Mouse (Mus musculus) olfactory bulb, adult 2 months (tissue): ENCODE results near the gene Tsen2. TPM values are rescaled to one million over a fixed set of nuclear protein-coding genes. Genes with fewer than 3 reads are reported as not detected.

Experiments
- H3K27ac ChIP-seq: fragments of 200-500 bp; 2 replicates; pipeline ENCODE4 v1.5.1; 2012; ENCODE audit warnings: low read depth, low read length; ENCODE audit not compliant: insufficient read depth
- H3K4me1 ChIP-seq: fragments of 200-500 bp; 2 replicates; pipeline ENCODE4 v1.6.1; 2012; ENCODE audit warnings: low read length; ENCODE audit not compliant: control insufficient read depth, insufficient read depth
- H3K4me3 ChIP-seq: fragments of 200-500 bp; 2 replicates; pipeline ENCODE4 v1.5.1; 2012; ENCODE audit warnings: mild to moderate bottlenecking, low read depth, low read length, moderate library complexity; ENCODE audit not compliant: insufficient read depth
- CTCF ChIP-seq: fragments of 200-500 bp; IDR thresholded peaks from 2 replicates; pipeline ENCODE4 v1.5.1; 2012; ENCODE audit warnings: low read depth, mild to moderate bottlenecking, low read length, moderate library complexity; ENCODE audit not compliant: insufficient read depth
- POLR2A ChIP-seq: fragments of 200-500 bp; IDR thresholded peaks from 2 replicates; pipeline ENCODE4 v1.6.1; 2012; ENCODE audit warnings: mild to moderate bottlenecking, low read depth, low read length, moderate library complexity; ENCODE audit not compliant: insufficient read depth
- WGBS: fragments of 180-500 bp; shearing (Covaris S2); methylation state at CpG from one replicate; pipeline ENCODE4 v1.1.7; 2018; 5-methylcytosine and 5-hydroxymethylcytosine counted together
- polyA plus RNA-seq: library from polyadenylated mRNA; stranded (reverse); fragments of >200 nt; gene quantifications from 2 replicates; pipeline ENCODE4 v1.2.4, GENCODE M21; 2012; ENCODE audit warnings: low replicate concordance; ENCODE audit not compliant: missing spikeins, insufficient read depth, insufficient read length

Gene Tsen2
- polyA plus RNA-seq, 1 experiment, result not detected

DNA sequence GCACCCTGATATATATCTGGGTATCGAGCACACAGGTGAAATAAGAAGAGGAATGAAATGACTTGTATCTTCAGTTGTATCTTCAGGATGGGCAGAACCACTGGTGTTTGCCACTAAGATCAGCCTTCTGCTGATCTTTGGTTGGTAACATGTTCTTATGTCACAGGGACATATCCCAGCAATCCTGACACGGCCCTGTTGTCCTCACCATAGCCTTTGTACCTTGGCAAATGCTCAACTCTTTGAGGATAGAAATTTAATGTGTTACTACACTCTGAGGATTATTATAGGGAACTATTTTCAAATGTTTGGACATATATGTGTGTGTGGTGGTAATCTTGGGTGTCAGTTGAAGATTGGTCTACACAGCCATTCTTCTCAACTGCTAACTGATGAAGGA, 13.7 kb downstream of the Tsen2 start:
- no peaks in the 10 kb centered on the region for H3K4me1 ChIP-seq
- H3K4me3 ChIP-seq, result no peak overlapping the region
- H3K27ac ChIP-seq, result no peak overlapping the region
- TF ChIP-seq POLR2A (no peak), CTCF (no peak)
- WGBS, result 97% methylated on average over 2 of the region's 2 CpGs

DNA sequence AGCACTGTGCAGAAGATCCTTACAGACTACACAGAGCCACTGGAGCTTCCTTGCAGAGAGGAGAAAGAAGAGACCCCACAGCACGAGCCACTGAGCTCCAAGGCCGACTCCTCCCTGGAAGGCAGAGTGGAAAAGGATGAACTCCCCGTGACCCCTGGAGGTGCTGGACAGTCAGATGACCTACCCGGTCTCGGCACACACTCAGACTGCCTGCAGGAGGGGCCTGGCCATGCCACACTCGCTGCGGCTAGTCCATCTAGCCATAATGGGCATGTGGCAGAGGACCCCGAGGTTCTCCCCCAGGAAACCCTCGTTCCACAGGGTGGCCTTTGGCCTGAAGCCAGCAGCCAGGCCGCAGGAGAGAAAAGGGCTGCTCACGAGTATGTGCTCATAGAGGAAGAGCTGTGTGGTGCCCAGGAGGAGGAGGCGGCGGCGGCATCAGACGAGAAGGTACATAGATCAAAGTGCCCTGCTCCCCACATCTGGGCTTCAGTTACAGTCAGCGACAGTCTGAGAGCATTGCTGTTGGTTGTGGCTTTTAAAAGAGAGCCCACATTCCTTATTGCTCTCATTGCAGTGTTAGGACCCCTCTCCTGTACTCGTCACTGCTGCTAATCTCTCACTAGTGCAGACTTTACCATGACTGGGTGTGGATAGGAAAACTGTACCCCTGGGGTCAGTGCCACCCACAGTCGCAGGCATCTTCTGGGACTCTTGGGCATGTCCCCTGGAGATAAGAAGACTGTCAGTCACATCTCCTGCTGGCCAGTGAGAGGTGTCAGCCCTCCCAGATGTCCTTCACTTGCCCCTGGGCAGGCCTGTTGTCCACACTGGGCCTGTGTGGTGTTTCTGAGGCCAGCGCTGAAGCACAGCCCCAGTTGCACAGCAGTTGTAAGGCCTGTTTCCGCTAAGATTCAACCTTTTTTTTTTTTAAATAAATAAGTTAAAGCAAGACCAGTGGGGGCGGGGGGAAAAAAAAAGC, 15.5 kb downstream of the Tsen2 start:
- no peak for TF ChIP-seq POLR2A
- no peak for TF ChIP-seq CTCF
- H3K4me1 ChIP-seq, result no peaks in the 10 kb centered on the region
- no peak overlapping the region for H3K4me3 ChIP-seq
- WGBS, result 76% methylated on average over 21 of the region's 21 CpGs
- no peak overlapping the region for H3K27ac ChIP-seq

DNA sequence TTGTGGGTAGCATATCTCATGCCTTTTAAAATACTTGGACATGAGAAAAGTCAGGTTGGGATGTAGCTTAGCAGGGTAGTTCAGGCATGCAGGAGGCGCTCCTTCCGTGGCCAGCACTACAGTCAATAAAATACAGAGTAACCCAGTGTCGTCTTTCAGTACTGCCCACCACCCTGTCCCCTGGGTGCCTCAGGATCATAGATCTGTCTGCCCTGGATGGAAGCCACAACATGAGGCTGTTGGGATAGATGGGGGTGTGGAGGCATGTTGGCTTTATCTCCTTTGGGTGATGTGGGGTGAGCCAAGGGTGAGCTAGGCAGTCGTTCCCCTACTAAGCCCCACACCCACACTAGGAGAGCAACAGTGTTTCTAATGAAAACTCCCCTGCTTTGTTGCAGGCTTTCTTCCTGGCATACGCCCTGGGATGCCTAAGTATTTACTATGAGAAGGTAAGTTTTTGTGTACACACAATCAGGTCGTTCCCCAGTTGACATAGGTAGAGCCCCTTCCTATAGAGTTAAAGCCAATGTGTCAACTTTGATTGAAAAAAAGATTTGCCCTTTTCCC, 21.1 kb downstream of the Tsen2 start:
- WGBS, result 93% methylated on average over 6 of the region's 6 CpGs
- TF ChIP-seq CTCF (no peak), POLR2A (no peak)
- no peak overlapping the region for H3K4me3 ChIP-seq
- no peak overlapping the region for H3K27ac ChIP-seq
- no peaks in the 10 kb centered on the region for H3K4me1 ChIP-seq

DNA sequence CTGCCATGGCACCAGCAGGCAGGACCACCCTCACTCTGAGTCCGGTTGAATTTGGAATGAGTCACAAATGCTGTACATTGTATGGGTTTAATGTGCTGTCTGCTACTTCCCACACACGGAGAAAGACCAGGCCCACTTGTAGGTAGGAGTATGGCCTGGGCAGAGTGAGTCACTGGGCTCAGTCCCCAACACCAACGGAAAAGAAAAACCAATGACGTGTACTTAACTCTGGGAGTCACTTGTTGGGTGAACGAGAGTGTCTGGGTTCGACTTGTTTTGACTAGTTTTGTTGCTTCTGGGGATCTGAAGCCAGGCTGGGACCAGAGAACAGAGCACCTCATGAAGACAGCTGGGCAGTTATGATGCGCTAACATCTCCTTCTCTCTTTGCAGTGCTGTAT, 29.7 kb downstream of the Tsen2 start:
- WGBS, result 48% methylated on average over 7 of the region's 7 CpGs

DNA sequence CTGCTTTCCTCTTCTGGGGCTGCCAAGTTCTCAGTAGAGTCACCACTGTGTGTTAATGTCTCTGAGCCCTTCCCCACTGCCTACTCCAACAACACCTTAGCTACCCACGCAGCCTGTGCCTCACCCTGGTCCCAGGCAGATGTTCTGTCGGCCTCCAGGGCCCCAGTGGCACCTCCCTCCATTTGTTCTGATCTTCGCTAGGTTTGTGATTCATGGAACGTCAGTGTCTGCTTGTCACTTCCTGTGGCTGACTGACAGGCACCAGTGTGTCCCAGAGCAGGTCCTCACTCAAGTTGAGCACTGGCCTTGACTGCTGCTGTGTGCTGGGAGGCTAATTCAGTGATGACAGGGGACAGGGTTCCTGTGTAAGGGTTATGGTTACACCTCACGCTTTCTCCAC, 32.9 kb downstream of the Tsen2 start:
- no peak overlapping the region for H3K4me3 ChIP-seq
- H3K27ac ChIP-seq, result no peak overlapping the region
- WGBS, result 76% methylated on average over 5 of the region's 5 CpGs
- H3K4me1 ChIP-seq, result peaks cover 3% of the 10 kb centered on the region; the same call in 1 of the 2 replicates
- TF ChIP-seq CTCF (no peak), POLR2A (no peak)

More for the DNA sequence above, 29.7 kb downstream of the Tsen2 start:
- H3K4me3 ChIP-seq, result no peak overlapping the region
- H3K27ac ChIP-seq, result no peak overlapping the region
- TF ChIP-seq POLR2A (no peak), CTCF (no peak)
- H3K4me1 ChIP-seq, result peaks cover 3% of the 10 kb centered on the region; the same call in 1 of the 2 replicates

DNA sequence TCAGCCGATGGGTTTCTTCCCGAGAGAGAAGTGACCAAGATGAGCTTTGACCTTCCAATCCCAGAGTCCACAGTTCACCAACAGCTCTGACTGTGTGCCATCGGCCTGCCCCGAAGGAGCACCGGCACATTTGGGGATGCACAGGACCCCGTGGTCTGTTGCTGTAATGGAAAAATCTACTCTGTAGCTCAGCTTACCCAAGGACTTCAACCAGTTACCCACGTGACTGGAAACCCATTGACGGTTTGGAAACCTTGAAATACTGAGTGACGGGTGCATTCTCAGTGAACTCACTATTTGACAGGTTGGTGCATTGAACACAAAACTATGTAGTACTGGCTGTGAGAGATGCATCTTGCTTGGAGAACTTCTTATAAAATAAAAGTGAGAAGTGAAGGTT, 33.5 kb downstream of the Tsen2 start:
- H3K4me3 ChIP-seq, result no peak overlapping the region
- WGBS, result 76% methylated on average over 9 of the region's 9 CpGs
- H3K4me1 ChIP-seq, result peaks cover 3% of the 10 kb centered on the region; the same call in 1 of the 2 replicates
- no peak overlapping the region for H3K27ac ChIP-seq
- TF ChIP-seq POLR2A (no peak), CTCF (no peak)

DNA sequence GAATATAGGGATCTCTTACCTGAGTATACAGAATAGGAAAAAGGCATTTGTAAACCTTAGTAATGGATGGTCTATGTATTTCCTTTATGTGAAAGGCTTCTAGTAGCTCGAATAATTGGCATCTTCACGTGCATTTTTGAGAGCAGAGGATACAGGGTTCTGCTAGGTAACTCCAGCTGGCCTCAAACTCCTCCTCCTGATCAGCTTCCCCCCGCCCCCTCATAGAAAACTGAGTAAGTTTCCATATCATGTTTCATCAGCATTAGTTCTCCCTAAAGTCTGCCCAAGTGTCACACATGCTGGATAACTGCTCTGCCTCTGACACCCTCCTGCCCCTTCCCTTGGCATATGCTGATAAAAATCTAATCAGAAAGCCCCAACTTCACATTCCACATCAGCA, 36.3 kb downstream of the Tsen2 start:
- TF ChIP-seq POLR2A, result no peak
- TF ChIP-seq CTCF, result no peak
- Histone ChIP-seq H3K27ac (no peak overlapping the region), H3K4me1 (no peaks in the 10 kb centered on the region), H3K4me3 (no peak overlapping the region)
- WGBS, result 79% methylated on average over 3 of the region's 3 CpGs

DNA sequence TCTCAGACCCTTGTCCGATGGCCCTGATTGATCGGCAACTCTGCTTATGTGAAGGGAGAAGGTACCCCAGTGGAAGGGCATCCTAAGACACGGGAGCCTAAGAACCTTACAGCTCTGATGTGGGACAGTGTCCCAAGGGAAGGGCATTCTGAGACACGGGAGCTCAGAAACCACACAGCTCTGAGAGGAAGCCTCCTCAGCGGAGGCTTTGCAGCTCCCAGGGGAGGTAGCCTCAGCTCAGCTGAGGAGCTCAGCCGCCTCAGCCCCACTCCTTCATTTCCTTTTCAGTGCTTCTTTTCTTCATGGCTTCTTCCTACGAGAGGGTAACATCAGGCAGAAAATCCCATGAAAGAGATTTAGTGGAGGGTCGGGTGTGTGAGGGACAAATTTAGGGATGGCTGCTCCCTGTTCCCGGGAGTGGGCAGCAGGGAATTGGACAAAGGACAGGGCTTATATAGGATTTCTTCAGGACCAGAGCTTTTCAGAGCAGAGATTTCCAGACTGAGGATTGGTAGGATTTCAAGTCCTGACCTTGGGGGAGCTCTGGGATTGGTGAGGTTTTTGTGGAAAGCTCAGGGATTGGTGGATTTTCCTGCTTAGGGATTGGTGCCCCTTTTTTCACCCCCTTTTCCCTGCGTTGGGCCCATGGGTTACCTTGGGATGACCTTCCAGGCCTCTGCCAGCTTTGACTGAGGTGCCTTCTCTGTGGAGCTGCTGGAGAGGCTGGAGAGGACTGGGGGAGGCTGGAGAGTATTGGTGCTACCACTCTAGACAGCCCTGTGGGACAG, 38.1 kb downstream of the Tsen2 start:
- H3K4me3 ChIP-seq, result no peak overlapping the region
- no peak overlapping the region for H3K27ac ChIP-seq
- 82% methylated on average over 10 of the region's 10 CpGs for WGBS
- H3K4me1 ChIP-seq, result no peaks in the 10 kb centered on the region
- TF ChIP-seq POLR2A, result no peak
- no peak for TF ChIP-seq CTCF

DNA sequence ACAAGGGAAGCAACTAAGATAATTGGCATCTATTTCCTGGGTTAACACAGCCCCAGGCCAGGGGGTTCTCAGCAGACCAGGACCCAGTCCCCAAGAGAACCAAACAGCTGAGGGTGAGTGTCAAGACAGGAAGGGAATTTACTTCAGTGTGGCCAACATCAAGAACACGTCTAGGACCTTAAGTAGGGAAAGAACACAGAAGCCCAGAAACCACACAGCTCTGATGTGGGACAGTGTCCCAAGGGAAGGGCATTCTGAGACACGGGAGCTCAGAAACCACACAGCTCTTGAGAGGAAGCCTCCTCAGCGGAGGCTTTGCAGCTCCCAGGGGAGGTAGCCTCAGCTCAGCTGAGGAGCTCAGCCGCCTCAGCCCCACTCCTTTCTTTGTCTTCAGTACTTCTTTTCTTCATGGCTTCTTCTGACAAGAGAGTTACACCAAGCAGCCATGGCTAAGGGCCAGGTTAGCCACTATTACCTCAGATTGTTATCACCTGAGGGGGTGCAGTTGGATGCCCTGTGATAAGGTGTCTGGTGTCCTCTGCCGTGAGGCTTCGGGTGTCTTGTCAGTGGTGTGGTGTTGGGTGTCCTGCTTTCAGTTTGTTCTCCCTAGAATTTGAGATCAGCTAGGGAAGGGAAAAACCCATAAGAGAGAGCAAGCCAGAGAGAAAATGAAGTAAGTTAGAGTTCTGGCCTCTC, 39.1 kb downstream of the Tsen2 start:
- no peaks in the 10 kb centered on the region for H3K4me1 ChIP-seq
- no peak for TF ChIP-seq CTCF
- TF ChIP-seq POLR2A, result no peak
- WGBS, result 87% methylated on average over 6 of the region's 6 CpGs

More for the DNA sequence above, 39.1 kb downstream of the Tsen2 start:
- Histone ChIP-seq H3K27ac (no peak overlapping the region), H3K4me3 (no peak overlapping the region)
